Mouse (Mus musculus): ENCODE data around the gene Npcd.

- TF ChIP-seq CTCF (IDR thresholded peaks at IDR 0.05; ENCODE audit: low read depth, low read length) (no peak), GATA1 (IDR thresholded peaks at IDR 0.05; ENCODE audit: borderline replicate concordance, low read length) (no peak)
Observed at GRCm38 (mm10) chr15:79810061-79810460, 24.0 kb downstream of the Npcd start.

Data from G1E (cell line).